Mouse (Mus musculus): ENCODE data around the gene Zfp986. TPM values are rescaled to one million over a fixed set of nuclear protein-coding genes. Genes with fewer than 3 reads are reported as not detected.

Gene Zfp986
- polyA plus RNA-seq, 1 experiment from 2014 or later: not detected

Other genes with a start within 250 kb of the Zfp986 start
- not detected in 2 replicates for gene Zfp980, start 198.1 kb upstream of the Zfp986 start, polyA plus RNA-seq (2016; fragmentation: Nextera tagmentation; extraction: Ambion mirVana)
- 0.06 TPM in 1 of 2 replicates, not detected in the other for gene Zfp987, start 228.5 kb downstream of the Zfp986 start, polyA plus RNA-seq (2016; fragmentation: Nextera tagmentation; extraction: Ambion mirVana)

Data from midbrain, embryonic 10.5 days (tissue).